Mouse (Mus musculus) liver, adult 2 months (tissue): ENCODE measurements around the gene Map2k1. TPM values are rescaled to one million over a fixed set of nuclear protein-coding genes. Genes with fewer than 3 reads are reported as not detected.
"Not testable (repeated sequence)": the region's sequence is repeated elsewhere in the genome, so short reads cannot be mapped to it uniquely, and the experiment has no call there.

Source experiments
- DNase-seq: peaks from one replicate; pipeline ENCODE4 v3.0.0-alpha.2; 2011; ENCODE audit warnings: low read depth, low spot score; ENCODE audit errors: extremely low read depth
- H3K27ac ChIP-seq: fragments of 200-500 bp; replicated peaks from 2 replicates; pipeline ENCODE4 v1.5.1; 2012; ENCODE audit warnings: low read depth, mild to moderate bottlenecking, control low read depth, inconsistent platforms, low read length; ENCODE audit not compliant: insufficient read depth
- H3K27me3 ChIP-seq: fragments of 200-500 bp; 2 replicates; pipeline ENCODE4 v1.6.1; 2012; ENCODE audit warnings: mild to moderate bottlenecking, moderate library complexity, low read length, inconsistent platforms; ENCODE audit not compliant: control insufficient read depth, insufficient read depth
- H3K36me3 ChIP-seq: fragments of 200-500 bp; 2 replicates; pipeline ENCODE4 v1.6.1; 2012; ENCODE audit warnings: low read length, inconsistent platforms; ENCODE audit not compliant: control insufficient read depth, insufficient read depth
- H3K4me1 ChIP-seq: fragments of 200-500 bp; 2 replicates; pipeline ENCODE4 v1.6.1; 2011; ENCODE audit warnings: low read length; ENCODE audit not compliant: control insufficient read depth, insufficient read depth
- H3K4me3 ChIP-seq: fragments of 200-500 bp; 2 replicates; pipeline ENCODE4 v1.5.1; 2011; ENCODE audit warnings: low read depth, mild to moderate bottlenecking, control low read depth, low read length, moderate library complexity; ENCODE audit not compliant: insufficient read depth
- H3K79me2 ChIP-seq: fragments of 200-500 bp; 2 replicates; pipeline ENCODE4 v1.6.1; 2012; ENCODE audit warnings: inconsistent platforms, mild to moderate bottlenecking, low read length, moderate library complexity; ENCODE audit not compliant: control insufficient read depth, insufficient read depth
- H3K9ac ChIP-seq: fragments of 200-500 bp; 2 replicates; pipeline ENCODE4 v1.6.1; 2012; ENCODE audit warnings: low read depth, mild to moderate bottlenecking, control low read depth, inconsistent platforms, low read length
- CTCF ChIP-seq: fragments of 200-500 bp; IDR thresholded peaks from 2 replicates; pipeline ENCODE4 v1.5.1; 2011; ENCODE audit warnings: low read depth, low read length, control low read depth
- POLR2A ChIP-seq: fragments of 200-500 bp; IDR thresholded peaks from 2 replicates; pipeline ENCODE4 v1.6.1; 2011; ENCODE audit warnings: low read length, control low read depth; ENCODE audit not compliant: insufficient read depth; ENCODE audit errors: extremely low read depth
- WGBS: fragments of 180-500 bp; shearing (Covaris S2); methylation state at CpG from one replicate; pipeline ENCODE4 v1.1.7; 2018; 5-methylcytosine and 5-hydroxymethylcytosine counted together
- polyA plus RNA-seq: library from polyadenylated mRNA; depleted of rRNA; stranded (reverse); fragments of >200 nt; gene quantifications from 2 replicates; pipeline ENCODE4 v1.2.3, GENCODE M21; 2012
- total RNA-seq: library from RNA; depleted of rRNA; stranded (reverse); fragments of >200 nt; gene quantifications from 2 replicates; pipeline ENCODE4 v1.2.3, GENCODE M21; 2014

Map2k1 gene
- total and polyA plus RNA-seq, 2 experiments: 26.8 to 34.7 TPM

DNA sequence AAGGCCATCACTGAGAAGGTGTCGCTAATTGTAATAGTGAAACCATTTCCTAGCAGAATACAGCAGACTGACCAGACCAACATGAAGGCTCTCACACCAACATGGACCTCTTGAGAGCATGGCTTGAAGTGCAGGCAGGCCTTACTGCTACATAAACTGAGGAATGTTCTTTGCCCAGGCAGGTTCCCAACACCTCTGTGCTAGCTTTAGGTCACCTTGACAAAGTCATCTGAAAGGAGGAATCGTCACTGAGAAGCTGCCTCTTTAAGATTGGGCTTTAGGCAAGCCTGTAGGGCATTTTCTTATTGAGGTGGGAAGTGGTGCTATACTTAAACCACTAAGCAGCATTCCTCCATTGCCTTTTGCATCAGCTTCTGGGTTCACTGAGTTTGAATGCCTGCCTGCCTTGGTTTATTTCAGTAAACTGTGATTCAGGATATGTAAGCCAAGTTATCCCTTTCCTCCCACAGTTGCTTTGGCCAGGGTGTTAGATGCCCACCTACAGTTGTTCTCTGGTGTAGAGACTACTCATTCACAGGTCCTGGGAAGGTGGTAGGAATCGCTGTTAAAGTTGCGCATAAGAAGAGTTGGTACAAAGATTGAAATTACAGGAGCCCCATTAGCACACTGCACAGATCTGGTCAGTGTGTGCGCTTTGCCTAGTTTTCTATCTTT is 69.1 kb downstream of the Map2k1 start:
- TF ChIP-seq CTCF (no peak), POLR2A (no peak)
- Histone ChIP-seq H3K27ac (no peak overlapping the region), H3K4me3 (no peak overlapping the region), H3K4me1 (peaks cover 5% of the 10 kb centered on the region; the same call in 1 of the 2 replicates), H3K9ac (no peak overlapping the region), H3K36me3 (peaks cover 24% of the 10 kb centered on the region), H3K27me3 (no peaks in the 10 kb centered on the region), H3K79me2 (0 out of 2 replicates have a peak, but pooled peaks cover 4% of the 10 kb centered on the region)
- WGBS: 93% methylated on average over 5 of the region's 5 CpGs
- no peak for DNase-seq

- not testable (repeated sequence) for H3K4me3 ChIP-seq, H3K27me3 ChIP-seq, H3K9ac ChIP-seq, H3K79me2 ChIP-seq, DNase-seq, H3K27ac ChIP-seq, H3K4me1 ChIP-seq
- peaks cover 25% of the 10 kb centered on the region for H3K36me3 ChIP-seq
- 92% methylated on average over 5 of the region's 5 CpGs for WGBS
Measured at GRCm38 (mm10) chr9:64183295-64183694, 70.1 kb downstream of the Map2k1 start.

DNA sequence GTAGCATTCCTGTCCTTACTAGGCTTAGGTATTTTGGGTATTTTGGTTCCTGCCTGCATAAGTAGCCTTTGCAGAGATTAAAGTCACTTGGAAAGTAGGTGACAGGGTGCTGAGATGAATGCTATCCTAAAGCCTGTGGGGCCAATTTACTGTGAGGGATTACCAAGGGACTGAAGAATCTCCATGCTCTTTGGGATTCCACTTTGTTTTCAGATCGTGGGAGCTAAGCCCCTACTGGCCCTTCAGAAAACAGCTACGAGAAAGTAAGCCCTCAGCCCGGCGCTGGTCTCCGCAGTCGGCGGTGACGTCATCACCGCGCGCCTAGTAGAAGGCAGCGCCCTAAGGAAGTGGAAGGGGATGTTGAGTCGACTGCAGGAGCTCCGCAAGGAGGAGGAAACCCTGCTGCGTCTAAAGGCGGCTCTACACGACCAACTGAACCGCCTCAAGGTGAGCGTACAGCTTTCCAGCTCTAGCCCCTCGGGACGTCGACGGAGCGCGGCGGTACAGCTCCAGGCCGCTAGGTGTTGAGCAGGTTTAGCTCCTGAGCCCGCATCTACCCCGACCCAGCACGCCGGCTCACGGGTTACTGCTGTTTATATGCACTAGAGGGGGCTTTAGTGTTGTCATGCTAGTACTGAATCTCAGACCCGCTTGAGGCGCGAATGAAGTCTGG is 74.3 kb downstream of the Map2k1 start, which contains the start of gene Snapc5:
Gene Snapc5, plus strand, starts transcription at position 301 of the 673 bp plus-strand sequence.
- under 1% methylated on average over 35 of the region's 35 CpGs for WGBS
- Histone ChIP-seq H3K27ac (peak within 1 kb of the TSS; percentile 77), H3K4me1 (peaks cover 12% of the 10 kb centered on the region), H3K9ac (peak within 1 kb of the TSS; percentile 98), H3K36me3 (peaks cover 47% of the 10 kb centered on the region), H3K79me2 (peaks cover 4% of the 10 kb centered on the region; the same call in 1 of the 2 replicates), H3K4me3 (peak within 1 kb of the TSS; percentile 100), H3K27me3 (no peaks in the 10 kb centered on the region)
- DNase-seq: peak; percentile 73
- TF ChIP-seq POLR2A: 0 out of 2 replicates have a peak, but pooled peaks have one; percentile 40
- TF ChIP-seq CTCF: peak; percentile 45

DNA sequence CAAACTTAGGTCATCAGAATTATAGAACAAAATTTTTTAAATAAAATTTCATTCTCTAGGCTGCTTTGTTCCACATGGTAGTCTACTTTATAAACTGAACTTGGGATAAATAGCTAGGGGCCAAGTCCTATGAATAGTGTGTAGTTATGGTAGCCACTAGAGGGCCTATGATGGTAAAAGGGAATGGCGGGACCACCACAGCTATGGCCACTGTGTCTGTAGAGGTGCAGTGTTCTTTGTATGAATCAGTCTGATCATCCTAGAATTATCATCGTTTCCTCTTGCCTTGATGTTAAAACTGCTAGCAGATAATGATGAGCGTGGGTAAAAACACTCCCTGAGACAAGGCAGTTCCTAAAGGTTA is 74.8 kb downstream of the Map2k1 start:
- TF ChIP-seq POLR2A: no peak
- 0 out of 2 replicates have a peak, but pooled peaks have one; percentile 2 for TF ChIP-seq CTCF
- H3K36me3 ChIP-seq: peaks cover 47% of the 10 kb centered on the region

DNA sequence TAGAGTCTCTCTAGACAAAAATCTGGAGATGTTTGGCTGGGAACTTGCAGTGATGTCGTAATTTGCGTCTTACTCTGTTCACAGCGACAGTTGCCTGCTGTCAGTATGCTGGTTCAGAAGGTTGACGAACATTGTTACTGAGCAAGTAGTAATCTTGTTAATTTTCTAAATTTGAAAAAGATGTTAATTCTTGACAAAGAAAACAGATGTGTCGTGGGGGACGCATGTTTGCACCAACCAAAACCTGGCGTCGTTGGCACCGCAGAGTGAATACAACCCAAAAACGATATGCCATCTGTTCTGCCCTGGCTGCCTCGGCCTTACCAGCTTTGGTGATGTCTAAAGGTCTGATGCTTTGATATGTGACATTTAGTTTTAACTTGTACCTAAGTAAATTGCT is 78.1 kb downstream of the Map2k1 start:
- no peak for TF ChIP-seq POLR2A
- TF ChIP-seq CTCF: no peak
- DNase-seq: peak; percentile 26
- no peak overlapping the region for H3K4me3 ChIP-seq
- H3K27ac ChIP-seq: no peak overlapping the region
- 71% methylated on average over 11 of the region's 11 CpGs for WGBS
- peaks cover 12% of the 10 kb centered on the region for H3K4me1 ChIP-seq
- H3K27me3 ChIP-seq: no peaks in the 10 kb centered on the region
- H3K9ac ChIP-seq: no peak overlapping the region
- H3K79me2 ChIP-seq: peaks cover 4% of the 10 kb centered on the region; the same call in 1 of the 2 replicates
- H3K36me3 ChIP-seq: peaks cover 35% of the 10 kb centered on the region

More for the DNA sequence above, 74.8 kb downstream of the Map2k1 start:
- peak; percentile 13 for DNase-seq
- Histone ChIP-seq H3K27me3 (no peaks in the 10 kb centered on the region), H3K27ac (no peak overlapping the region), H3K9ac (no peak overlapping the region; the same call in 1 of the 2 replicates), H3K4me1 (peaks cover 12% of the 10 kb centered on the region), H3K4me3 (no peak overlapping the region; the same call in 1 of the 2 replicates), H3K79me2 (peaks cover 4% of the 10 kb centered on the region; the same call in 1 of the 2 replicates)
- 57% methylated on average over 3 of the region's 3 CpGs for WGBS

GRCm38 (mm10) chr9:64174766-64175165 is 78.7 kb downstream of the Map2k1 start:
- Histone ChIP-seq H3K36me3 (peaks cover 35% of the 10 kb centered on the region), H3K27ac (no peak overlapping the region), H3K4me3 (peak overlapping the region; percentile 15; the same call in 1 of the 2 replicates), H3K79me2 (peaks cover 1% of the 10 kb centered on the region; the same call in 1 of the 2 replicates), H3K27me3 (no peaks in the 10 kb centered on the region), H3K9ac (no peak overlapping the region), H3K4me1 (peaks cover 9% of the 10 kb centered on the region)
- DNase-seq: no peak
- 21% methylated on average over 8 of the region's 8 CpGs for WGBS
- TF ChIP-seq CTCF (no peak), POLR2A (no peak)
